Mouse (Mus musculus): ENCODE data around the gene Hmox2. TPM values are rescaled to one million over a fixed set of nuclear protein-coding genes. Genes with fewer than 3 reads are reported as not detected.
A peak's percentile ranks its signal among the peaks of the same experiment; 100 is the strongest.
"Not testable (repeated sequence)": the region's sequence is repeated elsewhere in the genome, so short reads cannot be mapped to it uniquely, and the experiment has no call there.

The Hmox2 gene
- total RNA-seq, 2 experiments from 2014 or later: 90.9 to 103 TPM

- no peak for DNase-seq (ENCODE audit: low spot score in 2 of 2)
Observed at GRCm38 (mm10) chr16:4722915-4723209, 3.3 kb upstream of the Hmox2 start.

GRCm38 (mm10) chr16:4725266-4725665, 895 bp upstream of the Hmox2 start:
- DNase-seq (ENCODE audit: low spot score in 2 of 2): no peak

DNA sequence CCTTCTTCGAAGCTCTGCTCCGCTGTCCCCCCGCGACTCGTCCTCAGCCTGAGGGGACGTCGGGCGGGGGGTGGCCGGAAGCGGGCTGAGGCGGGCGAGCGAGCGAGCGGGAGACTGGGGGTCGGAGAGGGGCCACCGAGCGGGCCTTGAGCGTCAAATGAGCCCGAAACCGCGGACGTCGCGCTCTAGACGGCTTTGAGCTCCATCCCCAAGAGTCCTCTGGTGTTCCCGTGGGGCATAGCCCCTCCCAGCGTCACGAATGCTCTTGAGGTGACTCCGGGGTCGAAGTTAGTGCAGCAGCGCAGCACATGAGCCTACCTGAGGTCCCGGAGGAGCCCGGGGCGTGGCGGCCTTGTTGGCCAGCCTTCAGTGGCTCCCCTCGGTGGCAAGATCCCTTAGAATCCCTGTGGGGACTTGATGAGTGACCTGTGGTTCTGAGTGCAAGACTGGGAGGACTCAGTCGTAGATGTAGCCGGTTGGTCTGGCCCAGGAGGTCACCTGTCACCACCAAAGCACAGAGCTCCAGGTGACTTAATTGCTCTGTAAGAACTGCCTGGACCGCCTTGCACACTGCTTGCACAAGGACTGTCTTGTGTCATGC, 467 bp downstream of the Hmox2 start:
- DNase-seq (ENCODE audit: low spot score in 2 of 2): peak in 1 of 2 experiments; percentile 17

GRCm38 (mm10) chr16:4727526-4727925, 1.4 kb downstream of the Hmox2 start:
- no peak for DNase-seq (ENCODE audit: low spot score in 2 of 2)

DNA sequence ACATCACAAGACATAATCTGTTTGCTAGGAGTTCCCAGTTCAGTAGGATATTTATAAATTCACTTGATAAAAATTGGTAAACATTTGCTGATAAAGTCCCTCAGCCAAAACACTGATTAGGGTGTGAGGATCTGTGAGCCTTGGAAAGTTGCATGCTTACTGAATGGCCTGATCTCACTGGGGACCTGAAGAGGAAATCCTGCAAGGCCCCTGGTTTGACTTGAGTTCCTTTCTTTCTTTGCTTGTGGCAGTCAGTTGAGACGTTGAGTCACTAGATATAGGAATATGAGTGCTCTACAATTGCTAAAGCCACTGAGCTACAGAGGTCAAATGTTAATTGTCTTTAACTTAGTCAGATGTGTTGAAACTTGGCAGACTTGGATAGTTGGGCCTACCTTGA, 1.8 kb downstream of the Hmox2 start:
- DNase-seq (ENCODE audit: low spot score in 2 of 2): no peak

DNA sequence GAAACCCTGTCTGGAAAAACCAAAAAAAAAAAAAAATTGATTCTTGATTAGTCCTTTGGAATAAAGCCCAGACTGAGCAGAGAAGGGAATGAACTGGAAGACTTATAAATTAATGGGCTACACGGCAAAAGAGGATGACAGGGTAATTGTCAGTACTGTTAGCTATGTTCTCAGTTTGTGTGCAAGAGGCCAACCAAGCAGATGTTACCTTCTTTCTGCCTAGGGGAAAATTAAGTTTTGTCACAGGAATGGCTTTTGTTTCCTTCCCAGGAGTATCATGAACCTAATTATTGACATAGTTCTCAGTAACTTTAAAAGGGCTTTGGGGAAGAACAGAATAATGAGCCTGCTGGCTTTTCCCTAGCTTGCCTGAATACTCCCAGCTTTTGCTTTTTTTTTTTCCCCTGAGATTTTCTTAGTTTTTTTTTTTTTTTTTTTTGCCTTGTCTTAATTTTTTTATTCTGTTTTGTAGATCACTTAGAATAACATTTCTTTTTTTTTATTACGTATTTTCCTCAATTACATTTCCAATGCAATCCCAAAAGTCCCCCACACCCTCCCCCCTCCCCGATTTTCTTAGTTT, 4.7 kb downstream of the Hmox2 start:
- DNase-seq (ENCODE audit: low spot score in 2 of 2): no peak

DNA sequence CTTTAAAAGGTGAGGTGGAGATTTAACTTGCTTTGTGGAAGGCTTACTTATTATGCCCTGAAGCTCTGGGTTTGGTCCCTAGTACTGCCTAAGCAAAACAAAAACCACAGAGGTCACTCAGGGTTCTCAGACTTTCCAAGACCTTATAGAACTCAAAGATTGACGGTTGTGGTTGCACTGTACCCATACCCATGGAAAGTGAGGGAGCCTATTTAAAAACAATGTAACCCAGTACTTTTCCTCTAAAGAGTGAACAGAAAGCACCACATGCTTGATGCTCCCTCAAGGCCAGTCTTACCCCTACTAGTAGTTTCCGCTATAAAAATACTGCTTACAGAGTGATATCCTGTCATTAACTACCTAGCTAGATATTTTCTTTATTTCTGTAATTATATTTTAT, 10.1 kb downstream of the Hmox2 start:
- no peak for DNase-seq (ENCODE audit: low spot score in 2 of 2)

GRCm38 (mm10) chr16:4739994-4740393, 13.8 kb downstream of the Hmox2 start:
- DNase-seq (ENCODE audit: low spot score in 2 of 2): no peak

DNA sequence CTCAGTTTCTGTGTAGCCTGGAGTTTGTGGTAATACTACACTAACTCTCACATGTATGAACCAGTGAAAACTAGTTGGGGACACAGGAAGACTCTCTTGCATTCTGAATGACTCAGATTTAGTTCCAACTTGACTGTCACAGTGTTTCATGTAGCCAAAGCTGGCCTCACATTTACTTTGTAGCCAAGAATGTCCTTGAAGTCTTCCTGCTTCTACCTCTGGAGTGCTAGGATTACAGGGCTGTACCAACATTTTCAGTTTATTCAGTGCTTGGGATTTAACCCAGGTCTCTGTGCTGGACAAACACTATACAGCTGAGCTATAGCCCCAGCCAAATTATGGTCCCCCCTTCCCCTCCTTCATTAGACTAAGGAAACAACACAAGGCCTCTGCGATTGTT, 16.0 kb downstream of the Hmox2 start:
- DNase-seq (ENCODE audit: low spot score in 2 of 2): no peak

DNA sequence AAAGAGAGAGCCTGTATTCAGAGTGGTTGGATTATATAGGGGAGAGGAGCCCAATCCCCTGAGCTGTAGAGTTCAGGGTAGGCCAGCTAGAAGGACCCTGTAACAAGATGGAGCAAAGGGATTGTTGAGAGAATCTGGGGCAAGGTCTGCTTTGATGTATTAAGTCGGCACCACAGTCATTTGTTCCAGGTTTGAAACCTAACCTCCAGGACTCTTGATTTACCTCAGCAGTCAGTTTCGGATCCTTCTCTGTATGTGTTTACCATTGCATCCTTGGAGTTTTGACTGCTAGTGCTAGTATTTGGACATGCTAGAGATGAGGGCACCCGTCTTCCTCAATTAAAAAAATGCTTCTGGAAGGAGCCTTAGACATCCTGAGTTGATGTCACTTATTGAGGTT, 26.0 kb downstream of the Hmox2 start:
- DNase-seq (ENCODE audit: low spot score in 2 of 2): no peak

GRCm38 (mm10) chr16:4754045-4754444, 27.9 kb downstream of the Hmox2 start:
- DNase-seq (ENCODE audit: low spot score in 2 of 2): no peak

- DNase-seq (ENCODE audit: low spot score in 2 of 2): not testable (repeated sequence)
Observed at GRCm38 (mm10) chr16:4756660-4757335, 30.6 kb downstream of the Hmox2 start.

DNA sequence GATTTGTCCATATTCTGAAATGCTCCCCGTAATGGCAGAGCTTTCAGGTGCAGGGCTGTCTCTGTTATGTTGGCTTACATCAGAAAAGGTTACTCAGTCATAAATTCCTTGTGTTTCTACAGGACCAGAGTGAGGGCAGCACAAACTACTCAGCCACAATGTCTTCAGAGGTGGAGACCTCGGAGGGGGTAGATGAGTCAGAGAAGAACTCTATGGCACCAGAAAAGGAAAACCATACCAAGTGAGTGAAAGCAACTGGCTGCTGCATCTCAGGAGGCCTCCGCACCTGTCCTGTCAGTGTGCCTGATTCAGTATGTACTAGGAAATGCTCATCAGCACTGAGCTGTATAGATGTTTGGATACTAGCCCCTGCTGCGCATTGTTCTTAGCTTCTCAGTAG, 36.3 kb downstream of the Hmox2 start:
- DNase-seq (ENCODE audit: low spot score in 2 of 2): no peak

DNA sequence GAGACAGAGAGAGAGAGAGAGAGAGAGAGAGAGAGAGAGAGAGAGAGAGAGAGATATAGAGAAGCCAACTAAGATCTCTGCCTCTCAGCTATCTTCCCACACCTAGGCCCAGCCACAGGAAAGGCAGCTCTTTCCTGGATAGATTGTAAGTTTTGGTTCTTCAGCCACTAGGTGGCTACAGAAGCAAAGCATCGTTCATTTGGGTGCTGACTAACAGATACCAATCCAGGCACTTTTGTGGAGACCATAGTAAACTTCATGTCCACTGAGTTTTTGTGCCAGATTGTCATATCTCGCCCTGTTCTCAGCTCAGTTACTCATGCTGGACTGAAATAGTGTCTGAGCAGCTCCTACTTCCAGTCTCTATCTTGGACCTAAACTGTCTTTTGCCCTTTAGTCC, 37.1 kb downstream of the Hmox2 start:
- no peak for DNase-seq (ENCODE audit: low spot score in 2 of 2)

GRCm38 (mm10) chr16:4765852-4766251, 39.7 kb downstream of the Hmox2 start:
- DNase-seq (ENCODE audit: low spot score in 2 of 2): no peak

GRCm38 (mm10) chr16:4767012-4767790, 41.0 kb downstream of the Hmox2 start:
- no peak for DNase-seq (ENCODE audit: low spot score in 2 of 2)

DNA sequence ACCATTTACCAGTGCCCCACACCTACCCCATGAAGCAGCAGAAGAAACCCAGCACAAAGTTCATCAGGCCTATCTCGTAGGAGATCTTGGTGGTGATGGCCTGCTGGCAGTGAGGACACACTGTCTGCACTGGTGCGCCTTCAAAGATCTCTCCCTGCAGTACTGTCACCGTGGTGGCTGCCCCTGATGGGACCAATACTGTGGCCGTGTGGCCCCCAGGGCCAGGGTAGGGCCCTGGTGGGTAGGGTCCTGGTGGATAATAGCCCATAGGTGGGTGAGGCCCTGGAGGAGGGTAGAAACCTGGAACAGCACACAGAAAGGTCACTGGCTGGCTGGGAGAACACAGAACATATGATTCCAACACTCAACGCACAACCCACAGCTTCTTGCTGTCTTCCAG, 42.6 kb downstream of the Hmox2 start:
- DNase-seq (ENCODE audit: low spot score in 2 of 2): no peak

GRCm38 (mm10) chr16:4773289-4773970, 47.3 kb downstream of the Hmox2 start:
- no peak for DNase-seq (ENCODE audit: low spot score in 2 of 2)

DNA sequence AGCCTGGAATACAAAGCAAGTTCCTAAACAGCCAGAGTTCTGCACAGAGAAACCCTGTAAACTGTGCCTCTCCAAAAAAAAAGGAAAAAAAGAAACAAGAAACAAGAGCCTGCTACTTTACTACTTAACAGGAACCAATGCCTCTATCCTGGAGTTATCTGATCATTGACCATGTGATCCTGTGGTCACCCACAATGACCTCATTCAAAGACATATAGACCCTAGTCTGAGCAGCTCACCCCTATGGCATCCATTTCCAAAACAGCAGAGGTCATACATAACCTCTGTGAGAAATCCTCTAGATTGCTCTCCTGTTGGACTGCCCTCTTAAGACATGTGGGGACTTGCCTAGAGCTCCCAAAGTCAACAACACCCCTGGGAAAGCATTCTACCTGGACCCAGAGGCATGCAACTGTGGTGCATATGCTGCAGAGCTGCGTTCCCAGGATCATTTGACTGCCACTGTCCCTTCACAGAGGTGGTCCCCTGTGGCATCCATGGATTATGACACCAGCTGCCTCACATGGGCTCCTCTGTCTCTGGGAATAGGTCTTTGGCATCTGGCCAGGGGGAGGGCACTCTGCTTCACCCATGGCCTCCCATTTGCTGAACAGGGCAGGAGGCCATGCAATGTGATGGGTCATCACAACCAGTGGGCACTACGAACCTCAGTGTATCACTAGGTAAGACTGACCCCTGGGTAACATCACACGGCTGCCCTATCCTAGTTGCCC, 51.2 kb downstream of the Hmox2 start:
- DNase-seq (ENCODE audit: low spot score in 2 of 2): no peak

DNA sequence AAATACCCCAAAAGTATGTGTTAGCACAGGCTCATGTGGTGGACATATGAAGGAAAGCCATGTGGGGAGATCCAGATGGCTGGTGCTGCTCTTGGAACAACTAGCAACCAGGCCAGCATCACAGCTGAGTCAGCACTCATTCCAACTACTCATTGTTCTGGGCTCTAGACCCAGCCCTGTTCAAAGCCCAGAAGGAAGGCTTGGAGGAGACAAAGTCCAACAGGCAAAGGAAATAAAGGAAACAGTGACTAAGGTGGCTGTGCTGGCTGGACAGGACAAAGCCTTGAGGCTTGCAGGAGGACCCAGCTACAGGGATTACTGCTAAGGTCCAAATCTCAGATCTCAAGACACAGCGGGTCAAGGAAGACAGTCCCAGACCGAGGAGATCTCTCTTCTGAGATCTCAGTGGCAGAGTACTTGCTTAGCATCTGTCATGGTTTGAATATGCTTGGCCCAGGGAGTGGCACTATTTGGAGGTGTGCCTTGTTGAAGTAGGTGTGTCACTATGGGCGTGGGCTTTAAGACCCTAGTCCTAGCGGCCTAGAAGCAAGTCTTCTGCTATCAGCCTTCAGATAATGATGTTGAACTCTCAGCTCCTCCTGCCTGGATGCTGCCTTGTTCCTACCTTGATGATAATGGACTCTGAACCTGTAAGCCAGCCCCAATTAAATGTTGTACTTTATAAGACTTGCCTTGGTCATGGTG, 51.9 kb downstream of the Hmox2 start:
- no peak for DNase-seq (ENCODE audit: low spot score in 2 of 2)

All from adrenal gland, postnatal 4 days (tissue).